Mouse (Mus musculus): ENCODE measurements around the gene Polr1c. TPM values are rescaled to one million over a fixed set of nuclear protein-coding genes. Genes with fewer than 3 reads are reported as not detected.

Gene Polr1c
- total RNA-seq (2014; fragmentation: Nextera tagmentation) (56.4 and 76.2 TPM in 2 replicates), total RNA-seq (2017) (64.1 and 71.0 TPM in 2 replicates), polyA plus RNA-seq (2012) (17.7 and 26.6 TPM in 2 replicates)

DNA sequence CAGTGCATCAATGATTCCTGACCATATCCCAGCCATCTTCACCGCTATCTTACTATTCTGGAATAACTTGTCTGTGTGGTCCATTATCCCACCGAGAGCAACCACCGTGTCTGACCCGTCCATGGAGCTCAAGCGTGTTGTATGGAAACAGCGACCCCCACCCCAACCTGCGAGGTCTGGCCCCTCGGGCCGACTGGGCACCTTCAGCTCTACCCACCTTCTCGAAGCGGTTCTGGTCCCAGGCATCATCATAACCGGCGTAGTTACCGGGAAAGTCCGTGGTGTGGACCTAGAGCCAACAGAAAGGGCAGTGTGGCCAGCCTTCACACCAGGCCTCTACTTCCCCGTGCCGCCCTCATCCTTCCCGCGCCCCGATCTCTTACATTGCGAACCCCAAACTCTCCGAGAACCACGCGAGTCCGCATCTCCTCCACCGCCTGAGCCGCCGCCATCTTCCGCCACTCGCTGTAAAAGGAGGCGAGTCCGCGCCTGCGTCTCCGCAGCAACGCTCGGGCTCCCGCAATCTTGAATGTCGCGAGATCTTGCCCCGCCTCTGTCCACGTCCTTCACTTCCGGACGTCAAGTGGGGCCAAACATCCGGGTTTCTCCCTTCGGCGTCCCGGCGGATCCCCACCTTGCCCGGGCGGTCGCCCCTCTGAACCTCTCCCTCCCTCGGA is at the start of gene Polr1c, which contains the start of gene Yipf3:
Polr1c (minus strand) TSS at position 543 of the 677 bp plus-strand sequence.
Yipf3 (plus strand) TSS at position 569 of the 677 bp plus-strand sequence.
- H3K4me3 ChIP-seq (ENCODE audit: low read depth, low read length) = peak within 1 kb of the TSS; percentile 86
- H3K9me3 ChIP-seq (replicated peaks) = no peaks in the 10 kb centered on the region
- no peaks in the 10 kb centered on the region for H3K27me3 ChIP-seq (ENCODE audit: insufficient read depth, low read length)
- TF ChIP-seq GATA2 (IDR thresholded peaks at IDR 0.05; ENCODE audit: borderline replicate concordance, low read depth, low read length) (no peak), GATA1 (IDR thresholded peaks at IDR 0.05; ENCODE audit: borderline replicate concordance, low read length) (no peak), TAL1 (conservative IDR thresholded peaks at IDR 0.05; ENCODE audit: low read depth, low read length) (no peak), POLR2AphosphoS5 (IDR thresholded peaks at IDR 0.05; ENCODE audit: insufficient replicate concordance, low read depth, low read length) (no peak), CTCF (IDR thresholded peaks at IDR 0.05; ENCODE audit: low read depth, low read length) (no peak)
- peak; percentile 79 for ATAC-seq (ENCODE audit: extremely low read depth, insufficient number of reproducible peaks, low FRiP score, poor library complexity, severe bottlenecking)
- H3K4me1 ChIP-seq (ENCODE audit: insufficient read depth, low read depth, low read length) = peaks cover 70% of the 10 kb centered on the region
- H3K36me3 ChIP-seq (replicated peaks) = peaks cover 85% of the 10 kb centered on the region
- peak; percentile 91 for DNase-seq (ENCODE audit: low spot score)

GRCm38 (mm10) chr17:46297028-46297363 is 49.1 kb upstream of the Polr1c start:
- DNase-seq (ENCODE audit: low spot score) (no peak), ATAC-seq (ENCODE audit: extremely low read depth, insufficient number of reproducible peaks, low FRiP score, poor library complexity, severe bottlenecking) (no peak)
- Histone ChIP-seq H3K27me3 (ENCODE audit: insufficient read depth, low read length) (peaks cover 56% of the 10 kb centered on the region), H3K4me1 (ENCODE audit: insufficient read depth, low read depth, low read length) (peaks cover 15% of the 10 kb centered on the region), H3K4me3 (ENCODE audit: low read depth, low read length) (no peak overlapping the region), H3K36me3 (replicated peaks) (peaks cover 2% of the 10 kb centered on the region), H3K9me3 (replicated peaks) (no peaks in the 10 kb centered on the region)
- TF ChIP-seq GATA2 (IDR thresholded peaks at IDR 0.05; ENCODE audit: borderline replicate concordance, low read depth, low read length) = no peak
- no peak for TF ChIP-seq TAL1 (conservative IDR thresholded peaks at IDR 0.05; ENCODE audit: low read depth, low read length)
- no peak for TF ChIP-seq CTCF (IDR thresholded peaks at IDR 0.05; ENCODE audit: low read depth, low read length)
- no peak for TF ChIP-seq POLR2AphosphoS5 (IDR thresholded peaks at IDR 0.05; ENCODE audit: insufficient replicate concordance, low read depth, low read length)
- no peak for TF ChIP-seq GATA1 (IDR thresholded peaks at IDR 0.05; ENCODE audit: borderline replicate concordance, low read length)

GRCm38 (mm10) chr17:46296601-46297000 is 48.7 kb upstream of the Polr1c start:
- DNase-seq (ENCODE audit: low spot score) (no peak), ATAC-seq (ENCODE audit: extremely low read depth, insufficient number of reproducible peaks, low FRiP score, poor library complexity, severe bottlenecking) (no peak)
- Histone ChIP-seq H3K4me3 (ENCODE audit: low read depth, low read length) (no peak overlapping the region), H3K4me1 (ENCODE audit: insufficient read depth, low read depth, low read length) (peaks cover 15% of the 10 kb centered on the region), H3K36me3 (replicated peaks) (no peaks in the 10 kb centered on the region), H3K9me3 (replicated peaks) (no peaks in the 10 kb centered on the region), H3K27me3 (ENCODE audit: insufficient read depth, low read length) (peaks cover 59% of the 10 kb centered on the region)
- TF ChIP-seq CTCF (IDR thresholded peaks at IDR 0.05; ENCODE audit: low read depth, low read length) = no peak
- TF ChIP-seq TAL1 (conservative IDR thresholded peaks at IDR 0.05; ENCODE audit: low read depth, low read length) = no peak
- no peak for TF ChIP-seq GATA2 (IDR thresholded peaks at IDR 0.05; ENCODE audit: borderline replicate concordance, low read depth, low read length)
- no peak for TF ChIP-seq POLR2AphosphoS5 (IDR thresholded peaks at IDR 0.05; ENCODE audit: insufficient replicate concordance, low read depth, low read length)

GRCm38 (mm10) chr17:46287678-46288095 is 39.8 kb upstream of the Polr1c start:
- TF ChIP-seq TAL1 (conservative IDR thresholded peaks at IDR 0.05; ENCODE audit: low read depth, low read length) (no peak), CTCF (IDR thresholded peaks at IDR 0.05; ENCODE audit: low read depth, low read length) (no peak), POLR2AphosphoS5 (IDR thresholded peaks at IDR 0.05; ENCODE audit: insufficient replicate concordance, low read depth, low read length) (no peak), GATA1 (IDR thresholded peaks at IDR 0.05; ENCODE audit: borderline replicate concordance, low read length) (no peak)
- ATAC-seq (ENCODE audit: extremely low read depth, insufficient number of reproducible peaks, low FRiP score, poor library complexity, severe bottlenecking) = no peak

DNA sequence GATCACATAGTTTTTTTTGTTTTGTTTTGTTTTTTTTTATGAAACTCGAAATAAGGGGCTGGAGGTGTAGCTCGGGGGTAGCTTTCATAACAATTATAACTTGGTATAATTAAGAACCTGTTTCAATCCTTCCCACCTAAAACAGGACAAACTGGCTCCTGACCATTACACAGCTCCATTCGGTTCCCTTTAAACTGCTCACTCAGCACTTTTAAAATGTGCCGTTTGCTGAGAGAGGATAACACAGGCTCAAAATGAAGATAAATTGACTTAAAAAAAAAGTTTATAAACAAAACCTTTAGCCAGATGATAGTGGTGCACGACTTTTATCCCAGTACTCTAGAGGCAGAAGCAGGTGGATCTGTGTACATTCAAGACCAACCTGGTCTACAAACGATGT is 37.6 kb upstream of the Polr1c start:
- no peak for ATAC-seq (ENCODE audit: extremely low read depth, insufficient number of reproducible peaks, low FRiP score, poor library complexity, severe bottlenecking)
- peaks cover 15% of the 10 kb centered on the region for H3K36me3 ChIP-seq (replicated peaks)
- H3K27me3 ChIP-seq (ENCODE audit: insufficient read depth, low read length) = peaks cover 38% of the 10 kb centered on the region
- DNase-seq (ENCODE audit: low spot score) = no peak
- no peak overlapping the region for H3K4me3 ChIP-seq (ENCODE audit: low read depth, low read length)
- H3K9me3 ChIP-seq (replicated peaks) = no peaks in the 10 kb centered on the region
- TF ChIP-seq CTCF (IDR thresholded peaks at IDR 0.05; ENCODE audit: low read depth, low read length) (no peak), TAL1 (conservative IDR thresholded peaks at IDR 0.05; ENCODE audit: low read depth, low read length) (no peak), GATA1 (IDR thresholded peaks at IDR 0.05; ENCODE audit: borderline replicate concordance, low read length) (no peak), GATA2 (IDR thresholded peaks at IDR 0.05; ENCODE audit: borderline replicate concordance, low read depth, low read length) (no peak), POLR2AphosphoS5 (IDR thresholded peaks at IDR 0.05; ENCODE audit: insufficient replicate concordance, low read depth, low read length) (no peak)
- H3K4me1 ChIP-seq (ENCODE audit: insufficient read depth, low read depth, low read length) = peaks cover 34% of the 10 kb centered on the region

More at GRCm38 (mm10) chr17:46287678-46288095, 39.8 kb upstream of the Polr1c start:
- peaks cover 50% of the 10 kb centered on the region for H3K27me3 ChIP-seq (ENCODE audit: insufficient read depth, low read length)
- H3K4me3 ChIP-seq (ENCODE audit: low read depth, low read length) = no peak overlapping the region
- H3K9me3 ChIP-seq (replicated peaks) = no peaks in the 10 kb centered on the region
- no peaks in the 10 kb centered on the region for H3K36me3 ChIP-seq (replicated peaks)
- no peak for DNase-seq (ENCODE audit: low spot score)
- H3K4me1 ChIP-seq (ENCODE audit: insufficient read depth, low read depth, low read length) = peaks cover 15% of the 10 kb centered on the region

DNA sequence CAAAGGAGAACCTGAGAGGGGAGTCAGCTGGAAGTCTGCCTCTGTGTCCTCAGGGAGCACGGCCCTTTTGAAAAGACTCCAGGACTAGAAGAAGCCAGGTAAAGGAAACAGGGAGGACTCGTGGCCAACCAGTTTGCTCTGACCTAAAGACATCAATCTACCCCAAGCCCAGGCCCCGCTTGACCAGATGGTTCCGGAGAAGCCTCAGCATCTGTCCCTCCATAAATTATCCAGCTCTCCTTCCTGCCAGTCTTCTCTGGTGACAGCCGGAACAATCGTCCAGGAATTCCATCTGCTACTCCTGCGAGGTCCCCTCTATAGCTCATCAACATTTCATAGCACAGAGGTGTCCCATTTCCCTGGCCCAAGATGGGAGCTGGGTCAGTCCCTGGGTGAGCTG is 36.8 kb upstream of the Polr1c start:
- ATAC-seq (ENCODE audit: extremely low read depth, insufficient number of reproducible peaks, low FRiP score, poor library complexity, severe bottlenecking) (no peak), DNase-seq (ENCODE audit: low spot score) (no peak)
- TF ChIP-seq POLR2AphosphoS5 (IDR thresholded peaks at IDR 0.05; ENCODE audit: insufficient replicate concordance, low read depth, low read length) (no peak), CTCF (IDR thresholded peaks at IDR 0.05; ENCODE audit: low read depth, low read length) (no peak), GATA2 (IDR thresholded peaks at IDR 0.05; ENCODE audit: borderline replicate concordance, low read depth, low read length) (no peak), GATA1 (IDR thresholded peaks at IDR 0.05; ENCODE audit: borderline replicate concordance, low read length) (no peak), TAL1 (conservative IDR thresholded peaks at IDR 0.05; ENCODE audit: low read depth, low read length) (no peak)
- H3K36me3 ChIP-seq (replicated peaks) = peaks cover 23% of the 10 kb centered on the region
- H3K4me3 ChIP-seq (ENCODE audit: low read depth, low read length) = no peak overlapping the region
- peaks cover 34% of the 10 kb centered on the region for H3K27me3 ChIP-seq (ENCODE audit: insufficient read depth, low read length)
- no peaks in the 10 kb centered on the region for H3K9me3 ChIP-seq (replicated peaks)
- H3K4me1 ChIP-seq (ENCODE audit: insufficient read depth, low read depth, low read length) = peaks cover 38% of the 10 kb centered on the region
